Comparison of ENCODE assay signal across 8 mouse cellular contexts in genomic region chr7:127708207-127709078, GRCm38 (mm10). TPM values are rescaled to one million over a fixed set of nuclear protein-coding genes. Genes with fewer than 3 reads are reported as not detected.
DNase-seq lines count a peak whose midpoint lies in the region; ATAC-seq lines count a peak whose summit lies in the region.

Gene Bcl7c, minus strand, starts transcription at chr7:127708933.

- peak within 1 kb of the TSS; percentile 83 for H3K4me2 ChIP-seq in intestine, embryonic 15.5 days (replicated peaks)

- intact Hi-C loops in gastrocnemius, postnatal 36 days (cut with DNase I), result loop anchor here (2.0 kb wide), 1 partner anchor 34 kb away; no protein-coding TSS in a partner anchor
- intact Hi-C loops in left cerebral cortex, postnatal 36 days (cut with DNase I), result loop anchor here (2.0 to 5.0 kb wide), 2 partner anchors 34 kb away; partner anchors contain the start of gene Fbxl19

- peak within 1 kb of the TSS; percentile 74 for H3K9ac ChIP-seq in intestine, embryonic 15.5 days

- peak within 1 kb of the TSS; percentile 67 for H3K4me3 ChIP-seq in intestine, embryonic 15.5 days (replicated peaks)
- peak within 1 kb of the TSS; percentile 81 for H3K4me3 ChIP-seq in midbrain, embryonic 10.5 days

- peaks cover 7% of the 10 kb centered on the region; the same call in 1 of the 2 replicates for H3K36me3 ChIP-seq in intestine, embryonic 15.5 days
- peaks cover 35% of the 10 kb centered on the region for H3K36me3 ChIP-seq in midbrain, embryonic 10.5 days

- peak within 1 kb of the TSS; percentile 98 for H3K27ac ChIP-seq in intestine, embryonic 15.5 days
- H3K27ac ChIP-seq in midbrain, embryonic 10.5 days (replicated peaks), result peak within 1 kb of the TSS; percentile 96

- DNase-seq in adrenal gland, postnatal 10 days, result peak; percentile 94
- peak; percentile 89 for DNase-seq in embryo, embryonic 11.5 days (ENCODE audit: low read depth, low spot score)
- DNase-seq in gastrocnemius, postnatal 36 days, result peak; percentile 84 to 88
- peak; percentile 85 to 88 for DNase-seq in left cerebral cortex, postnatal 36 days (ENCODE audit: low spot score in 2 of 2)
- peak; percentile 93 for DNase-seq in midbrain, embryonic 10.5 days (ENCODE audit: low spot score)
- peak; percentile 83 to 84 for DNase-seq in right cerebral cortex, postnatal 36 days (ENCODE audit: low spot score in 2 of 2)
- DNase-seq in yolk sac, embryonic 10.5 days (ENCODE audit: low spot score), result peak; percentile 95

- H3K4me1 ChIP-seq in intestine, embryonic 15.5 days (replicated peaks), result peaks cover 33% of the 10 kb centered on the region
- H3K4me1 ChIP-seq in midbrain, embryonic 10.5 days, result peaks cover 69% of the 10 kb centered on the region

- no peaks in the 10 kb centered on the region for H3K9me3 ChIP-seq in intestine, embryonic 15.5 days
- H3K9me3 ChIP-seq in midbrain, embryonic 10.5 days (replicated peaks), result no peaks in the 10 kb centered on the region

- peak; percentile 91 for ATAC-seq in intestine, embryonic 15.5 days

- H3K27me3 ChIP-seq in intestine, embryonic 15.5 days (replicated peaks), result no peaks in the 10 kb centered on the region
- H3K27me3 ChIP-seq in midbrain, embryonic 10.5 days (ENCODE audit: low read depth, poor library complexity, severe bottlenecking), result no peaks in the 10 kb centered on the region

- WGBS in intestine, embryonic 15.5 days, result under 1% methylated on average over 88 of the region's 90 CpGs
- WGBS in midbrain, embryonic 10.5 days, result under 1% methylated on average over 83 of the region's 90 CpGs

RNA-seq across cellular contexts. Expression of gene Bcl7c, which starts in this region (rescaled TPM):
- total RNA-seq in adrenal gland, postnatal 10 days (2021), result 10 to 100 TPM; 77.0 to 81.8 TPM
- total RNA-seq in gastrocnemius, postnatal 36 days (2021), result 10 to 100 TPM; 33.7 to 35.3 TPM
- 48.1 and 52.8 TPM in 2 replicates for polyA plus RNA-seq in intestine, embryonic 15.5 days (2015; fragmentation: Nextera tagmentation; extraction: Ambion mirVana)
- 10 to 100 TPM; 37.9 to 47.9 TPM for total RNA-seq in left cerebral cortex, postnatal 36 days (2021)
- polyA plus RNA-seq in midbrain, embryonic 10.5 days (2016; fragmentation: Nextera tagmentation; extraction: Ambion mirVana), result 47.8 and 48.9 TPM in 2 replicates

Comparison
In these comparisons a context has a peak if more than half of its experiments do, and no peak if none do; other contexts are left out.
1. Peak in every context shown above with its lines: DNase-seq, ATAC-seq, H3K4me3 ChIP-seq and H3K27ac ChIP-seq.